Mouse (Mus musculus): Measurements from ENCODE around the gene S100a4. TPM values are rescaled to one million over a fixed set of nuclear protein-coding genes. Genes with fewer than 3 reads are reported as not detected.

Gene S100a4
- polyA plus RNA-seq, 1 experiment from 2014 or later = 0.34 TPM

DNA sequence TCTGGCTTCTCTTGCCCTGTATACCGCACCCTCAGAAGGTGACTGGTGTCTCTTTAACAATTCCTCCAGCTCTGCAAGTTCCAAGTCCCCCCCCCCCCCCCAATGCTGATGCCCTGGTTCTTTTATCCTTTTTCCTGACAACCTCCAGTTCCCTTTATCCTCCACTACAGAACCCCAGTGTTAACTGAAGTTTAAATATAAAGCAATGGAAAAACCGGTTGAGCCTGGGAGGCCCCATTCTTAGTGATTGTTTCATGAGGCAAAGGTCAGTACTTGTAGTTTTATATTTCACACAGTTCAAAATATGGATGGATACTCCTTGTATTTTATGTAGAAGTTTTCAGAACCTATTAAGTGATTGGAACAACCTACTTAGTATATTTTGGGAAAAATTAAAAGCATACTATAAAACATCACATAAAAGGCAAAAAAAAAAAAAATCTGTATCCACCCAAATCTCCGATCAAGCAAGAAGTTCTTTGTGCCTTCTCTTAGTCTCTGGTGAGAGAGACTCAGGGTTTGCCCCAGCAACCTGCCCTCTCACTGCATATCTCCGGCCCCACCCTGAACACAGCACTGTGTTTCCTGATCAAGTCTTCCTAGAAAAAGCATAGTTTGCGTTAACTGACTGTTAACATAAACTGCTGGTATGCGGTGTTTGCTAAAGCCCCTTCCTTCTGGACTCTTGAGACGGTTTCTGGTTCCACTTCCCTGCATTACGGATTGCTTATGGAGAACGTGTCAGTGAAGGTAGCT lies 22.9 kb downstream of the S100a4 start:
- Histone ChIP-seq H3K4me2 (no peak overlapping the region), H3K9me3 (ENCODE audit: control insufficient read depth, low read length) (no peaks in the 10 kb centered on the region), H3K36me3 (ENCODE audit: control insufficient read depth, insufficient read depth, low read length) (no peaks in the 10 kb centered on the region), H3K4me1 (ENCODE audit: control insufficient read depth, insufficient read depth, low read length) (peaks cover 12% of the 10 kb centered on the region; the same call in 1 of the 2 replicates), H3K27ac (ENCODE audit: low read depth, low read length) (no peak overlapping the region), H3K27me3 (ENCODE audit: control insufficient read depth, insufficient read depth, low read length) (no peaks in the 10 kb centered on the region), H3K4me3 (ENCODE audit: low read depth, low read length) (no peak overlapping the region), H3K9ac (ENCODE audit: low read length) (no peak overlapping the region)
- DNase-seq (ENCODE audit: low spot score, missing footprints) (no peak), ATAC-seq (ENCODE audit: low FRiP score) (no peak)
- WGBS = 77% methylated on average over 9 of the region's 9 CpGs

- no peaks in the 10 kb centered on the region for H3K9me3 ChIP-seq (ENCODE audit: control insufficient read depth, low read length)
- WGBS = 94% methylated on average over 5 of the region's 5 CpGs
Observed at GRCm38 (mm10) chr3:90627366-90627765, 23.8 kb downstream of the S100a4 start.

DNA sequence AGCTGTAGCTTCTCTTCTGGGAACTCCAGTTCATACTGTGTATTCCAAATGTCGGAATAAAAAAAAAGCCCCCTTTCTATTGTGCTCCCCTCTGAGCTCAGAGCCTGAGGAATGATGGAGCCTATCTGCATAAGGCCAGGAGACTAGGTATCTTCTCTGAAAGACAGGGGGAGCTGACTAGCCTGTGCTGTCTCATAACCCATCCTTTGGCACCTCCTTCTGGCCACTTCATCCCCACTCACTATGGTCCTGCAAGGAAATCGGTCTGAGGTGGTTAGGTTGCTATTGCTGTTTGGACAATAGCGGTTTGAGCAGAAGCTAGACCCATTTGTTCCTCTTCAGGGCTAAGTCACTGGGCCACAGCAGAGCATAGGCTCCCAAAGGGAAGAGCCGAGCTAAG lies 24.2 kb downstream of the S100a4 start:
- Histone ChIP-seq H3K4me1 (ENCODE audit: control insufficient read depth, insufficient read depth, low read length) (peaks cover 12% of the 10 kb centered on the region; the same call in 1 of the 2 replicates), H3K4me2 (no peak overlapping the region), H3K4me3 (ENCODE audit: low read depth, low read length) (no peak overlapping the region), H3K9ac (ENCODE audit: low read length) (no peak overlapping the region), H3K36me3 (ENCODE audit: control insufficient read depth, insufficient read depth, low read length) (no peaks in the 10 kb centered on the region), H3K27ac (ENCODE audit: low read depth, low read length) (no peak overlapping the region), H3K27me3 (ENCODE audit: control insufficient read depth, insufficient read depth, low read length) (no peaks in the 10 kb centered on the region), H3K9me3 (ENCODE audit: control insufficient read depth, low read length) (no peaks in the 10 kb centered on the region)
- no peak for DNase-seq (ENCODE audit: low spot score, missing footprints)
- WGBS = 64% methylated on average over 4 of the region's 4 CpGs
- ATAC-seq (ENCODE audit: low FRiP score) = no peak

More at GRCm38 (mm10) chr3:90627366-90627765, 23.8 kb downstream of the S100a4 start:
- no peak overlapping the region for H3K9ac ChIP-seq (ENCODE audit: low read length)
- peaks cover 12% of the 10 kb centered on the region; the same call in 1 of the 2 replicates for H3K4me1 ChIP-seq (ENCODE audit: control insufficient read depth, insufficient read depth, low read length)
- no peak for DNase-seq (ENCODE audit: low spot score, missing footprints)
- H3K4me2 ChIP-seq = no peak overlapping the region
- no peak overlapping the region for H3K27ac ChIP-seq (ENCODE audit: low read depth, low read length)
- H3K27me3 ChIP-seq (ENCODE audit: control insufficient read depth, insufficient read depth, low read length) = no peaks in the 10 kb centered on the region
- H3K36me3 ChIP-seq (ENCODE audit: control insufficient read depth, insufficient read depth, low read length) = no peaks in the 10 kb centered on the region
- ATAC-seq (ENCODE audit: low FRiP score) = no peak
- no peak overlapping the region for H3K4me3 ChIP-seq (ENCODE audit: low read depth, low read length)

DNA sequence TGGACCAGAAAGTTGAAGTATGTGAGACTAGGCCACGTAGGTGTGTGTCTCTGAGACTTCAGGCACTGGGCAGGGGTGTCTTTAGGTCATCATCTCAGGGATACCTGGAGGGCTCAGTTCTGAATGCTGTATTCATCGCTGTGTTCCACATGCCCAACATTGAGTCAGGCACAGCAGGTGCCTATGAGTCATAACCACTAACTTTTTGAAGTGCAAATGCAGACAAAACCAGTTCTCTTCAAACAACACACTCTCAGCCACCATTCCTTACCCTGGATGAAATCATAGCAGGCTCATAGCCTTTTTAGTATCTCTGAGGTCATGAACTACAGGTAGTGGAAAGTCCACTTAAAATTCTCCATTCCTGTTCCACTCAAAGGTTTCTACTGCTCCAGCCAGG lies 25.7 kb downstream of the S100a4 start:
- ATAC-seq (ENCODE audit: low FRiP score) (no peak), DNase-seq (ENCODE audit: low spot score, missing footprints) (no peak)
- no peaks in the 10 kb centered on the region for H3K4me1 ChIP-seq (ENCODE audit: control insufficient read depth, insufficient read depth, low read length)
- WGBS = 70% methylated on average over 2 of the region's 2 CpGs
- no peak overlapping the region for H3K9ac ChIP-seq (ENCODE audit: low read length)
- H3K9me3 ChIP-seq (ENCODE audit: control insufficient read depth, low read length) = no peaks in the 10 kb centered on the region
- H3K36me3 ChIP-seq (ENCODE audit: control insufficient read depth, insufficient read depth, low read length) = no peaks in the 10 kb centered on the region
- H3K27me3 ChIP-seq (ENCODE audit: control insufficient read depth, insufficient read depth, low read length) = no peaks in the 10 kb centered on the region
- H3K27ac ChIP-seq (ENCODE audit: low read depth, low read length) = no peak overlapping the region
- H3K4me2 ChIP-seq = no peak overlapping the region
- H3K4me3 ChIP-seq (ENCODE audit: low read depth, low read length) = no peak overlapping the region

- H3K36me3 ChIP-seq (ENCODE audit: control insufficient read depth, insufficient read depth, low read length) = no peaks in the 10 kb centered on the region
- no peaks in the 10 kb centered on the region for H3K9me3 ChIP-seq (ENCODE audit: control insufficient read depth, low read length)
- H3K27ac ChIP-seq (ENCODE audit: low read depth, low read length) = no peak overlapping the region
- no peak overlapping the region for H3K4me2 ChIP-seq
- DNase-seq (ENCODE audit: low spot score, missing footprints) (no peak), ATAC-seq (ENCODE audit: low FRiP score) (no peak)
- H3K9ac ChIP-seq (ENCODE audit: low read length) = no peak overlapping the region
- 85% methylated on average over 2 of the region's 2 CpGs for WGBS
- H3K4me3 ChIP-seq (ENCODE audit: low read depth, low read length) = no peak overlapping the region
- no peaks in the 10 kb centered on the region for H3K27me3 ChIP-seq (ENCODE audit: control insufficient read depth, insufficient read depth, low read length)
- no peaks in the 10 kb centered on the region for H3K4me1 ChIP-seq (ENCODE audit: control insufficient read depth, insufficient read depth, low read length)
Observed at GRCm38 (mm10) chr3:90631984-90632383, 28.4 kb downstream of the S100a4 start.

DNA sequence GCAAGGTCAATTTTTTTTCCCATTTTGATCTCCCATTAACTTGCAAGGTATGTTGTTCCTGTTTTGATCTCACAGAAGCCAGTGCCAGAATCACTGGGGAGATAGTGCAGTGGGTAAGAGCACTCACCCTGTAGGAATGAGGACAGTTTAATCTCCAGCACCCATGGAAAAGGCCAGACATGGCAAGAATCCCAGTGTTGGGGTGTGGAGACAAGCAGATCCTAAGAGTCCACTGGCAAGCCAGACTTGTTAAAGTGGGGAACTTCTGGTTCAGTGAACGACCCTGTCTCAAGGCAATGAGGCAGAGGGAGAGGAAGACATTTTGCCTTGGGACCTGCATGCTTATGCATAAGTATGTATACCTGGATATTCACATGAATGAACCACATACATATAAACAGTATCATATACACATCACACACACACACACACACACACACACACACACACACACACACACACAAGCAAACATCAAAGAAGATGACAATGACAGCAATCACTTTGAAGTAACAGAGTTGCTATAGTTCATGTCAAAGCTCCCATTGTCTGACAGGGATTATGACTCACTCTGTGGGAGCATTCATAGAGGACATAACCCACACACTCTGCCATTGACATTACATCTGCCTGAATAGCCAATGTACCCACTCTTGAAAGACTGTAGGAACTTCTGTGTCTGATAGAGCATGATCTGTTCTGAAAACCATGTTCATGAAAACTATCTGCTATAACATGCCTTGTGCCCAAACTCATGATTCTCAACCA lies 35.1 kb downstream of the S100a4 start:
- Histone ChIP-seq H3K36me3 (ENCODE audit: control insufficient read depth, insufficient read depth, low read length) (no peaks in the 10 kb centered on the region), H3K27me3 (ENCODE audit: control insufficient read depth, insufficient read depth, low read length) (no peaks in the 10 kb centered on the region), H3K4me3 (ENCODE audit: low read depth, low read length) (no peak overlapping the region), H3K27ac (ENCODE audit: low read depth, low read length) (no peak overlapping the region), H3K9me3 (ENCODE audit: control insufficient read depth, low read length) (no peaks in the 10 kb centered on the region), H3K4me2 (no peak overlapping the region), H3K4me1 (ENCODE audit: control insufficient read depth, insufficient read depth, low read length) (no peaks in the 10 kb centered on the region), H3K9ac (ENCODE audit: low read length) (no peak overlapping the region)
- 69% methylated on average over 1 of the region's 1 CpGs for WGBS
- DNase-seq (ENCODE audit: low spot score, missing footprints) = no peak
- no peak for ATAC-seq (ENCODE audit: low FRiP score)

DNA sequence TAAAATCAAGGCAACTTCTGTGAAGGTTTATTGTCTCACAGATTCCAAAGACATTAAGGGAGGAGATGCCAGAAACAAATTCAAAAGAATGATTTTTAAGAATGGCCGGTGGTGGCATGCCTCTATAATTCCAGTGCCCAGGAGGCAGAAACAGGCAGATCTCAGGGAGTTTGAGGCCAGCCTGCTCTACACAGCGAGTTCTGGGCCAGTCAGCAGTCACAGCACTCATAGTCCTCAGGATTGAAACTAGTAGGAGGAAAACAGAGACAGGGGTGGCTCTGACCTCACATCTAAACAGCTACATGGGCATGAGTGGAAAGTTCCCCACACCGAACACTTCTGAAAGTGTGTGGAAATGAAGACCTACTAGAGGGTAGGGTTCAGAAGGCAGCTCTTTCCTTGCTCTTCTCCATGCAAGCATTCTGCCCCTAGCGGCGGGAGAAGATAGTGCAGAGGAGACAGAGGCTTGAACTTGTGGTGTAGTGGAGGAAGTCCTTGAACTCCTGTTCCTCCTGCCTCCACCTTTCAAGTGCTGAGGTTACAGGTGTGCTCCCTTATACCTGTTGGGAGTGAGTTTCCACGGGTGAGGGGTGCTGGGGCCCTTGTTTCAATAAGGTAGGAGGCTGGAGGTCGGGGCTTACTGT lies 36.1 kb downstream of the S100a4 start:
- ATAC-seq (ENCODE audit: low FRiP score) (no peak), DNase-seq (ENCODE audit: low spot score, missing footprints) (peak; percentile 88)
- Histone ChIP-seq H3K4me2 (no peak overlapping the region), H3K36me3 (ENCODE audit: control insufficient read depth, insufficient read depth, low read length) (no peaks in the 10 kb centered on the region), H3K4me3 (ENCODE audit: low read depth, low read length) (no peak overlapping the region), H3K27ac (ENCODE audit: low read depth, low read length) (no peak overlapping the region), H3K9me3 (ENCODE audit: control insufficient read depth, low read length) (no peaks in the 10 kb centered on the region), H3K9ac (ENCODE audit: low read length) (no peak overlapping the region), H3K4me1 (ENCODE audit: control insufficient read depth, insufficient read depth, low read length) (no peaks in the 10 kb centered on the region), H3K27me3 (ENCODE audit: control insufficient read depth, insufficient read depth, low read length) (no peaks in the 10 kb centered on the region)
- 55% methylated on average over 7 of the region's 7 CpGs for whole genome bisulfite sequencing

- no peak overlapping the region for H3K4me2 ChIP-seq
- no peaks in the 10 kb centered on the region for H3K27me3 ChIP-seq (ENCODE audit: control insufficient read depth, insufficient read depth, low read length)
- H3K27ac ChIP-seq (ENCODE audit: low read depth, low read length) = no peak overlapping the region
- WGBS = 85% methylated on average over 7 of the region's 7 CpGs
- H3K4me1 ChIP-seq (ENCODE audit: control insufficient read depth, insufficient read depth, low read length) = no peaks in the 10 kb centered on the region
- no peak for DNase-seq (ENCODE audit: low spot score, missing footprints)
- no peak for ATAC-seq (ENCODE audit: low FRiP score)
- H3K9ac ChIP-seq (ENCODE audit: low read length) = no peak overlapping the region
- no peak overlapping the region for H3K4me3 ChIP-seq (ENCODE audit: low read depth, low read length)
- H3K9me3 ChIP-seq (ENCODE audit: control insufficient read depth, low read length) = no peaks in the 10 kb centered on the region
- H3K36me3 ChIP-seq (ENCODE audit: control insufficient read depth, insufficient read depth, low read length) = no peaks in the 10 kb centered on the region
Observed at GRCm38 (mm10) chr3:90640981-90641380, 37.4 kb downstream of the S100a4 start.

DNA sequence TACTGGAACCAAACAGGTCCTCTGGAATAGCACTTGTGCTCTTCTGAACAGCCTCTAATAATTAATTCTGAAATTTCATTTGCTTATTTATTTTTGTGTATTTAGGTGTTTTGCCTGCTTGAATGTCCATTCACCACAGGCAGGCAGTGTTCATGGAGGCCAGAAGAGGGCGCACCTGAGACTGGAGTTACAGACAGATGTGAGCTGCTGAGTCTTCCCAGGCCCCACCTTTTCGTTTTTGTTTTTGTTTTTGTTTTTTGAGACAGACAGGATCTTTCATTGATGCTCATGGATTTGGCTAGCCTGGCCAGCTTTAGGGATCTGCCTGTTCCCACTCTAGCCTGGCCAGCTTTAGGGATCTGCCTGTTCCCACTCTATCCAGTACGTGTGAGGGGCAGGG lies 40.6 kb downstream of the S100a4 start:
- WGBS = 49% methylated on average over 3 of the region's 3 CpGs
- no peaks in the 10 kb centered on the region for H3K4me1 ChIP-seq (ENCODE audit: control insufficient read depth, insufficient read depth, low read length)
- H3K9ac ChIP-seq (ENCODE audit: low read length) = no peak overlapping the region
- DNase-seq (ENCODE audit: low spot score, missing footprints) (no peak), ATAC-seq (ENCODE audit: low FRiP score) (no peak)
- no peaks in the 10 kb centered on the region for H3K36me3 ChIP-seq (ENCODE audit: control insufficient read depth, insufficient read depth, low read length)
- no peaks in the 10 kb centered on the region for H3K9me3 ChIP-seq (ENCODE audit: control insufficient read depth, low read length)
- no peaks in the 10 kb centered on the region for H3K27me3 ChIP-seq (ENCODE audit: control insufficient read depth, insufficient read depth, low read length)
- H3K4me3 ChIP-seq (ENCODE audit: low read depth, low read length) = no peak overlapping the region
- no peak overlapping the region for H3K27ac ChIP-seq (ENCODE audit: low read depth, low read length)
- no peak overlapping the region for H3K4me2 ChIP-seq
